Mouse (Mus musculus): Measurements from ENCODE around the gene Acsl5.

GRCm38 (mm10) chr19:55209084-55209483, 42.7 kb upstream of the Acsl5 start:
- no peak for TF ChIP-seq CTCF (IDR thresholded peaks at IDR 0.05)
- no peak for TF ChIP-seq EP300 (IDR thresholded peaks at IDR 0.05)
